Mouse (Mus musculus): Measurements from ENCODE around the gene Gsta3.
"Not testable (repeated sequence)": the region's sequence is repeated elsewhere in the genome, so short reads cannot be mapped to it uniquely, and the experiment has no call there.

Gsta3 gene

DNA sequence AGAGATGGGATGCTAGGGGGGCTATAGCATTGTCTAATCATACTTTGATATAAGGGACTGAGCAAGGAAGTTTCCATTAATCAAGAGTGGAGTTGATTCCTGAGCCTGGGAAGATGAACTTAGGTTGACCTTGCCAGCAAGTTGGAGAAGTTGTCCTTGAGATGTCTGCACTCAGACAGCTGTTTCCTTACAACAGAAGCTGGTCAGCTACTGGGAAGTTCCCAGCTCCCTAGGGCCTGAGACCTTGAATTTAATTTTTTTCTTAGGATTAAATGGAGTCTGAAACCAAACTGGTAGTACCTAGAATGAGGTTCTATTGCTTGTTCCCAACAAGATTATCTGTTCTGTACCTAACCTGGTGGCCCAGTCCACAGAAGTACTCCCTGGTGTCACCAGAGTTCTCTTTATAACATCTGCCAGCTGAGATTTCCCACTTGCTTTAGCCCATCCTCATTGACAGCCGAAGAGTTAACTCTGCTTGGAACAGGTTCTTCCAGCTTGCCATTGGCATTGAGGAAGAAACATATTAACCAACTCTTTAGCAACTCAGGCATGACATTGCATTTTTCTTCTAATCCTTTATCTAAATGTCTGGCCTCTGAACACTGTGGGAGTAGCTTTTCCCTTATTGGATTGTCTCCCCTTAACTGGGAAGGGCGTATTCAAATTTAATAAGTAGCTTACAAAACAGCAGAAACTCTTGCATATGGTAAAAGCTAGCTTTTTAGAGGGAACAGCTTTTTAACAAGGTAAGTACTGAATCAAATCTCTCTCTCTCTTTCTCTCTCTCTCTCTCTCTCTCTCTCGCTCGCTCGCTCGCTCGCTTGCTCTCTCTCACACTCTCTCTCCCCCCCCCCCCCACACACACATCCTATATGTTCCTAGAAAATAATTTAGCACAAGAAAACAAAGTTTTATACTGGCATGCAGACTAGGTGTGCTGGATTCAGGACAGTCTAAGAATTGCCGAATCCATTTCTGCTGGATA, at the start of gene Gsta3:
TSS of gene Gsta3 (plus strand) at position 679 of the 988 bp plus-strand sequence.
- peak in 1 of 2 experiments; percentile 67 for DNase-seq (ENCODE audit: inconsistent age in 2 of 2, low spot score in 1 of 2)

GRCm38 (mm10) chr1:21206241-21206640, 34.1 kb upstream of the Gsta3 start:
- no peak for DNase-seq (ENCODE audit: inconsistent age in 2 of 2, low spot score in 1 of 2)

- DNase-seq (ENCODE audit: inconsistent age in 2 of 2, low spot score in 1 of 2) = not testable (repeated sequence)
Observed at GRCm38 (mm10) chr1:21213537-21213936, 26.9 kb upstream of the Gsta3 start.

DNA sequence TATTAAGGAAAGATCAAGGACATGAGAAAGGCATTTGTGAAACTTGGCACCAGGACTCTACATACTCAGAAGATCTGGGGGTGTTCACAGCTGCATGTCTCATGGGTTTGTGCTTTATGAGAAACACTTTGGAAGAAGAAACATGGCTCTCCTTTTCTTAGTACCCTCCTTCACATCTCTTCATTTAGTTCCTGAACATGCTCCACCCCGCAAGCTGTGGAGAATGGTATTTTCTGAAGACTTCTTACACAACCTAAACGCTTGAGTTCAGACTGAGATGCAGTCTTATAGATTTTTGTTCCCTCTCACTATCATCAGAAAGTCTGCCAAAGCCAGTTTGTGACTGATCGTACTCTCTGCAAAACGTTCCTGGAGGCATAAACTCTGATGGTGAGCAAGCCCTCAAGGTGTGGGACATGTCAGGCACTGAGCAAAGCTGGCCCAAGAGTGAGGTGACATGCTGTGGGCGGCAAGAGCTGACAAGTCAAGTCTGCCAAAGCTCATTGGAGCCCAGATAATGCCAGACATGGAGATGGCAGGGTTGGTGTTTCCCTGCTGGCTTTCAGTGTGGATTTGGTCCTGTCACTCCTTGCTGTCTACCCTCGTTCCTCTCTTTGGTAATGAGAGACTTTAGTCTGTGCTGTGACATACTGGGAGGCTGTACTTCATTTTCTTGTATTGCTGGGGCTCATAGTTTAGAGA, 26.2 kb upstream of the Gsta3 start:
- DNase-seq (ENCODE audit: inconsistent age in 2 of 2, low spot score in 1 of 2) = not testable (repeated sequence)

DNA sequence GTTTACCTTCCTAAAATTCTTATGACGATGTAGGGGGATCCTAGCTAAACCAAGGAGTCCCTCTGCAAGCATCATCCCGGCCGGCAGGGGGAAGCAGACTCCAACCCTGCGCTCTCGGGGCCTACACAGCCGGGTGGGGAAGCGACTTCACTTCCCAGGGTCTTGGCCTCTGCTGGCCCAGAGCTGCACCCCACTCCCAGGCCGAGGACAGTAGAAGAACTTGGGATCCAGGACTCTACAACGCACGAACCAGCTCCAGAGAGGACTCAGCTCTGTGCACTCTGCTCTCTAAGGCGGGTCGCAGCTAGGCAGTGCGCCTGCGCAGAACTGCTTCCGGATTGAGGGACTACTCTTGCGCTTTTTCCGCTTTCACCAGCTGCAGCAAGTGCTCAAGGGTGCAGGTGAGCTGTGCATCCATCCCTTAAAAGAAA, 21.9 kb upstream of the Gsta3 start, which contains the start of gene Tmem14a:
TSS of gene Tmem14a (plus strand) at position 87 of the 431 bp plus-strand sequence.
- peak; percentile 90 to 97 for DNase-seq (ENCODE audit: inconsistent age in 2 of 2, low spot score in 1 of 2)

- no peak for DNase-seq (ENCODE audit: inconsistent age in 2 of 2, low spot score in 1 of 2)
Observed at GRCm38 (mm10) chr1:21227756-21228395, 12.5 kb upstream of the Gsta3 start.

DNA sequence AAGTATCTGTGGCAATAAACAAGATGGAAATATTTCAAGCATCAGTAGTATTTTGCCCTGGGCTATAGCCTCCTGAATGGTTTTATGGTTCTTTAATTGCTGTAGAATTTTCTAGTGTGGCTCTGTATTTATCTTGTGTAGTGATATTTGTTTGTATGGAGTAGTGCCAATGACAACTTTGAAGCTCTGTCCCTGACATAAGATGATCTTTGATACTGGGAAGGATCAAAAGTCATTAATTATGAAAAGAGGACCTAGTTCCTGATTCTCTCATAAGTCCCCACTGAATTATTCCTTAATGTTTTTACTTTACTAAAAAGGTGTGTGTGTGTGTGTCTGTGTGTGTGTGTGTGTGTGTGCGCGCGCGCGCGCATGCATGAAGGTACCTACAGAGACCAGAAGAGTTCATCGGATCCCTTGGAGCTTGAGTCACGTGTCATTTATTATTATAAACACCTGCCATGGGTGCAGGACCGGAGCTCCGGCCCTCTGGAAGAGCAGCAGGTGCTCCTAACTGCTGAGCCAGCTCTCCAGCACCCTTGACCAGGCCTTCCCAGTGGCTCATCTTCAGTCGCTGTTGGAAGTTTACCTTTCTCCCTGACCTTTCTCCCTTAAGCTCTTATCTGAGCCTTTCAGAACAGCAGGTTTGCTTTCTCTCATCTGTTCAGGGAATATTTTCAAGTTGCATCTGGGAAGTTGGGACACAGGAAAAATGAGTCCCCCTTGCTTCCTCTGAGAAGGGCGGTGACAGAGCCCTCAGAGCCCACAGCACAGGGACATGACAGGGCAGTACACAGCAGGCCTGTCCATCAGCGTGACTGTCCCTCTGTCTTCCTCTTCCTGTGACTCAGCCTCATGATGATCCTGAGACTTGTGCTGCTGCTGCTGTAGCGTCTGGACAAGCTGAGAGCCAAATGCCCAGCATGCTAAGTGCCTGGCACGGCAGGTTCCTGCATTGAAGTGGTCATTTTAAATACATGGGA, 11.4 kb upstream of the Gsta3 start:
- peak; percentile 12 to 31 for DNase-seq (ENCODE audit: inconsistent age in 2 of 2, low spot score in 1 of 2)

- DNase-seq (ENCODE audit: inconsistent age in 2 of 2, low spot score in 1 of 2) = no peak
Observed at GRCm38 (mm10) chr1:21230376-21230775, 10.0 kb upstream of the Gsta3 start.

- DNase-seq (ENCODE audit: inconsistent age in 2 of 2, low spot score in 1 of 2) = peak; percentile 29 to 60
Observed at GRCm38 (mm10) chr1:21231744-21232464, 8.5 kb upstream of the Gsta3 start.

DNA sequence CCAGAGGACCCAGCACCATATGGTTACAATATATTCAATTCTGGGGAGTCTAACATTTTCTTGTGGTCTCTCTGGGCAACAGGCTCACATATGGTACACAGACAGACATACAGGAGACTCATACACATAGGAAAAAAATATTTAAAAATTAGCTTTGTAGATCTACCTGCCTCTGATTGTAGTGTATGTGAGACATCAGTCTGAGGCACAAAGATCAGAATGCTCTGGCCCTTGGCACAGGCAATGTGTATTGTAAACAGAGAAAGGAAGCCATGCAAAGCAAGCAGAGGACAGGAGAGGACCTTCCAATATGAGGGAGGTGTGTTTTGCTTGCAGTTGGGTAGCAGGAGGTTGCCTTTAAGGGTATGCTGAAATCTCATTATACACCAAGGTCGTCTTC, 7.9 kb upstream of the Gsta3 start:
- DNase-seq (ENCODE audit: inconsistent age in 2 of 2, low spot score in 1 of 2) = no peak

- no peak for DNase-seq (ENCODE audit: inconsistent age in 2 of 2, low spot score in 1 of 2)
Observed at GRCm38 (mm10) chr1:21235359-21235758, 5.0 kb upstream of the Gsta3 start.

DNA sequence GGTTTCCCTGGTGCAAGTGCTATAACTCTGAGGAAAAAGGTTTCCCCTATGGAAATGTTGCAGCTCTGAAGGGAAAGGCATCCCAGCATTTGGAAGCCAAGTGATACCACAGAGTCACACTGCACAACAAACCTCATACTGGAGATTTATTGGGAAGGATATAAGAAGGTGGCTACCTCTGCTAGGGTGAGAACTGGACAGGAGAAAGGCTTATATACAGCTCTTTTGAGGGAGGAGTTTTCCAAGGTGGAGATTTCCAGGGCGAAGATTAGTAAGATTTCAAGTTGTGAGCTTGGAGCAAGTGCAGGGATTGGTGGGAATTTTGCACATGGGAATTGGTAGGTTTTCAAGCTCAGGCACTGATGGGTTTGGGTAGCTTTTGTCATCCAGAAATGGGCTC, 707 bp downstream of the Gsta3 start:
- DNase-seq (ENCODE audit: inconsistent age in 2 of 2, low spot score in 1 of 2) = no peak

DNA sequence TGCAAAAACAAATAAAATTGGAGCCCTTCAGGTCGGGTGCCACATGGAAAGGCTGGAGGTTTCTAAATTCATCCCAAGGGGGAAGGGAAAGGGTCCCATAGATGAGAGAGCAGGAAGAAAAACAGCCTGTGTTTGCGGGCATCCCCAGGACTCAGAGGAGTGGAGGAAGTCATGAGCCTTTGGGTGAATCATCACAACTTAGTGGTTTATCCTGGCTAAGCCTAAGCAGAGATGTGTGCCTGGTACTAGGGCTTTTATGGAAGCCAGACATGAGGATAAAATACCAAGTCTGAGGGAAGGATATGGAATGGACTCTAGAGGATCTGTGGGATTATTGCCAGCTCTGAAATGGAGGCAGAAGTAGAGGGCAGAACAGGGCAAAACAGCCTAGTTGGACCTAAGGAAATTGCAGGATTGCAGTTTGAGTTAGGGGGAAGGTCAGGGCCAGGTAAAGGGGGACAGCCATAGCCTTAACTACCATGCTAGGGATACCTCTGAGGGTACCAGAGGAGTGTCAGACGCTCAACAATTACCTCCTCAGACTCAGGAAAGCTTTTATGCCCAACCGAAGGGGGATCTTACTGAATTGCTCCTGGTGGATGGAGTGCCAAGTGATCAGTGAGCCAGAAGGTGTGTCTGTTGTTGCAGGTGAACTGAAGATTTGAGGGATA, 4.0 kb downstream of the Gsta3 start:
- no peak for DNase-seq (ENCODE audit: inconsistent age in 2 of 2, low spot score in 1 of 2)

DNA sequence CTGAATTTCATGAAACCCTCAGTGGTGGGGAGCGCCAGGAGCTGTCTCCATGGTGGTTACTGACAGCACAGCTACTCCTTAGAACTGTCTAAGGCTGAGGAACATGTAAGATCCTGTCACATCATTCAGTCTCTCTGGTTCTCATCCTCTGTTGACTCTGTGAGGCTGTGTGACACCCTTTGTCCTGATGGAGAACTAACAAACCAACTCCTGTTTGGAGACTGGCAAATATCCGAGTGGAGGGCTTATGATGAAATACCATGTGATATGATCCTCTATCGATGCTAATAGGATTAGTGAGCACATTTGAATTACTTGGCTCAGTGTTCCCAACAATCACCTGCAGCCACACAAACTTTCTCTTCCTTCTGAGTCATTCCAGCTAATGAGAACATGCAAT, 5.7 kb downstream of the Gsta3 start:
- no peak for DNase-seq (ENCODE audit: inconsistent age in 2 of 2, low spot score in 1 of 2)

- no peak for DNase-seq (ENCODE audit: inconsistent age in 2 of 2, low spot score in 1 of 2)
Observed at GRCm38 (mm10) chr1:21247896-21248295, 7.5 kb downstream of the Gsta3 start.

DNA sequence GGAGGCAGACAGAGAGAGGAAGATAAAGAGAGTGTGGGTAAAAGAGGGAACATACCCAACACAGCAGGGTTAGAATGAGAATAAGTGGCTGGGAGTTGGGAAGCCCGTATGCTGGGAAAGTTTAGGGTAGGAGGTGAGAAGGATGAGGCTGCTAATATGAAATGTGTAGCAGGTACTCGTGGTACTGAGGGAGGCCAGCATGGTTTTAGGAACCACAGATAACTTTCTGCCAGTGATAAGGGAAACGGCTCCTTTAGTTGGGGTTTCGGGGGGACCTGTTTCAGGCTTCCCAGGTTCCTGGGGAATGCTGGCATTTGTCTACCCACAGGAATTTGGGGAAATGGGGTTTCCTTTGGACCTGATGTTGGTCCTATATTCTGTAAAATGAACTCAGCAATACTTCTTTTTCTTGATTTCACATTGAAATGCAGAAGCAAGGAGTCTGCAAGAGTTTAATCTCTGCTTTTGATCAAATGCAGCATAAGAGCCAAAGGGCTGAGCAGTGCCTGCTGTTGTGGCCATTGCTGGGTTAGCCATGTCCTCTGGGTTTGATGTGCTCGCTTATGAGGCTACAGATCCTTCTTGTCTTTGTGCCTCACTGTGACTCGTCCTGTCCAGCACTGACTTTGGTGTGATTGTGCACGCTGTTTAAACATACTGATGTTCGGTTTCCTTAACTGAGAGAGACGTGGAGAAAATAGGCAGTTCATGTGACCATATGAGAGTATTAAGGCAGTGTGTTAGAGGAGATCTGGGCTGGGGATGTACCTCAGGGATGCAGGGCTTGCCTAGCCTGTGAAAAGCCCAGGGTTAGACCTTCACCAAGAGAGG, 8.4 kb downstream of the Gsta3 start:
- DNase-seq (ENCODE audit: inconsistent age in 2 of 2, low spot score in 1 of 2) = no peak

DNA sequence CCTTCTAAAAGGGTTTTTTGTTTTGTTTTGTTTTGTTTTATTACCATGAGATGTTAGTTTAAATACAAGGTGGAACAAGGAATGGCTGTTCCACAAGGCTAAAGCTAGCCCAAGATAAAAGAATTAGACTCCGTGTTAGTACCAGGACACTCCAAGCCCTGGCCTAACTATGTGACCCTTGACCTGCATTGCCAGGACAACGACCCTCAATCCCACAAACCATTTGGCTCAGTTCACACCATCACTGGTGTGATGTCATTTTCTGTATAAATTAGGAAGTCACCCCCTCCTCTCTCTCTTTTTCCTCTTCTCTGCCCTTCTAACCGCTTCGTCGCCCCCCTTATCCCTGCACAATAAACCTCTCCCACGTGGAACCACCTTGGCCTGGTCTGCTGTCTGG, 11.3 kb downstream of the Gsta3 start:
- no peak for DNase-seq (ENCODE audit: inconsistent age in 2 of 2, low spot score in 1 of 2)

Data from adrenal gland, adult (tissue).